Mouse (Mus musculus) stomach, postnatal 0 days (tissue): ENCODE results near the gene Rmnd5a. TPM values are rescaled to one million over a fixed set of nuclear protein-coding genes. Genes with fewer than 3 reads are reported as not detected.
"Not testable (repeated sequence)": the region's sequence is repeated elsewhere in the genome, so short reads cannot be mapped to it uniquely, and the experiment has no call there.

Source experiments
- ATAC-seq: fragments of 200-750 bp; cut with Nextera tagmentation; 2 replicates; pipeline ENCODE4 v1.8.0; 2017; ENCODE audit not compliant: low FRiP score, low TSS enrichment
- DNase-seq: peaks from one replicate; pipeline ENCODE4 v3.0.0-alpha.2; 2016; ENCODE audit warnings: low spot score
- H3K27ac ChIP-seq: fragments of 300-500 bp; sonication (generic); replicated peaks from 2 replicates; pipeline ENCODE4 v1.5.1; 2014; ENCODE audit warnings: mild to moderate bottlenecking, control low read depth
- H3K27me3 ChIP-seq: fragments of 300-500 bp; sonication (generic); 2 replicates; pipeline ENCODE4 v1.6.1; 2014; ENCODE audit warnings: low read length; ENCODE audit not compliant: control insufficient read depth, insufficient read depth
- H3K36me3 ChIP-seq: fragments of 300-500 bp; sonication (generic); 2 replicates; pipeline ENCODE4 v1.6.1; 2014; ENCODE audit warnings: low read length, mixed read lengths; ENCODE audit not compliant: control insufficient read depth, insufficient read depth
- H3K4me1 ChIP-seq: fragments of 300-500 bp; sonication (generic); replicated peaks from 2 replicates; pipeline ENCODE4 v1.6.1; 2014; ENCODE audit warnings: antibody characterized with exemption; ENCODE audit not compliant: control insufficient read depth, insufficient read depth
- H3K4me2 ChIP-seq: fragments of 300-500 bp; sonication (generic); replicated peaks from 2 replicates; pipeline ENCODE4 v1.6.1; 2014; ENCODE audit warnings: low read depth, mild to moderate bottlenecking, control low read depth, moderate library complexity
- H3K4me3 ChIP-seq: fragments of 300-500 bp; sonication (generic); 2 replicates; pipeline ENCODE4 v1.5.1; 2014; ENCODE audit warnings: low read depth, low read length, control low read depth
- H3K9ac ChIP-seq: fragments of 300-500 bp; sonication (generic); 2 replicates; pipeline ENCODE4 v1.6.1; 2014; ENCODE audit warnings: mild to moderate bottlenecking, low read length, control low read depth, mixed read lengths
- H3K9me3 ChIP-seq: fragments of 300-500 bp; sonication (generic); 2 replicates; pipeline ENCODE4 v1.6.1; 2016; ENCODE audit warnings: low read length; ENCODE audit not compliant: control insufficient read depth
- CTCF ChIP-seq: IDR thresholded peaks from 2 replicates; pipeline ENCODE4 v1.5.1; 2016; ENCODE audit warnings: antibody characterized with exemption, low read depth, mild to moderate bottlenecking, moderate library complexity
- EP300 ChIP-seq: optimal IDR thresholded peaks from 2 replicates; pipeline ENCODE3; 2016; ENCODE audit warnings: antibody characterized with exemption
- WGBS: fragments of 180-500 bp; shearing (Covaris S2); extraction: QIAGEN DNeasy Blood & Tissue Kit; methylation state at CpG from one replicate; pipeline ENCODE4 v1.1.7; 2014; 5-methylcytosine and 5-hydroxymethylcytosine counted together
- polyA plus RNA-seq: library from polyadenylated mRNA; unstranded; fragments of >200 nt; fragmentation: Nextera tagmentation; extraction: Ambion mirVana; gene quantifications from 2 replicates; pipeline ENCODE4 v1.2.1, GENCODE M21; 2015

Gene Rmnd5a
- polyA plus RNA-seq, 1 experiment from 2014 or later: 11.3 TPM

- DNase-seq: peak; percentile 18
- no peak overlapping the region for H3K4me3 ChIP-seq
- H3K9ac ChIP-seq: no peak overlapping the region
- TF ChIP-seq CTCF (no peak), EP300 (no peak)
- H3K4me2 ChIP-seq: no peak overlapping the region
- H3K27ac ChIP-seq: no peak overlapping the region
- ATAC-seq: peak; percentile 78
- H3K9me3 ChIP-seq: no peaks in the 10 kb centered on the region
- 70% methylated on average over 4 of the region's 4 CpGs for WGBS
- no peaks in the 10 kb centered on the region for H3K4me1 ChIP-seq
- H3K27me3 ChIP-seq: no peaks in the 10 kb centered on the region
- no peaks in the 10 kb centered on the region for H3K36me3 ChIP-seq
These were observed 31.5 kb upstream of the Rmnd5a start for GRCm38 (mm10) chr6:71471830-71472520.

- DNase-seq (no peak), ATAC-seq (no peak)
- Histone ChIP-seq H3K27ac (no peak overlapping the region), H3K4me1 (no peaks in the 10 kb centered on the region), H3K9ac (no peak overlapping the region), H3K4me3 (no peak overlapping the region), H3K9me3 (no peaks in the 10 kb centered on the region), H3K4me2 (no peak overlapping the region), H3K36me3 (no peaks in the 10 kb centered on the region), H3K27me3 (no peaks in the 10 kb centered on the region)
- TF ChIP-seq EP300 (no peak), CTCF (no peak)
- 19% methylated on average over 3 of the region's 3 CpGs for WGBS
These were observed 28.9 kb upstream of the Rmnd5a start for GRCm38 (mm10) chr6:71469291-71469690.

- Histone ChIP-seq H3K9me3 (no peaks in the 10 kb centered on the region), H3K9ac (no peak overlapping the region), H3K27ac (no peak overlapping the region), H3K4me3 (no peak overlapping the region), H3K4me2 (no peak overlapping the region), H3K27me3 (no peaks in the 10 kb centered on the region), H3K4me1 (no peaks in the 10 kb centered on the region), H3K36me3 (no peaks in the 10 kb centered on the region)
- ATAC-seq (no peak), DNase-seq (no peak)
- 89% methylated on average over 4 of the region's 4 CpGs for WGBS
- TF ChIP-seq CTCF: no peak
These were observed 27.3 kb upstream of the Rmnd5a start for GRCm38 (mm10) chr6:71467766-71468165.

GRCm38 (mm10) chr6:71465146-71465545 is 24.7 kb upstream of the Rmnd5a start:
- 81% methylated on average over 3 of the region's 3 CpGs for WGBS
- H3K36me3 ChIP-seq: no peaks in the 10 kb centered on the region
- no peak overlapping the region for H3K27ac ChIP-seq
- no peaks in the 10 kb centered on the region for H3K4me1 ChIP-seq
- TF ChIP-seq CTCF: no peak
- TF ChIP-seq EP300: no peak
- no peaks in the 10 kb centered on the region for H3K9me3 ChIP-seq
- no peak overlapping the region for H3K4me3 ChIP-seq
- H3K27me3 ChIP-seq: no peaks in the 10 kb centered on the region
- no peak overlapping the region for H3K9ac ChIP-seq
- DNase-seq: no peak
- no peak for ATAC-seq
- no peak overlapping the region for H3K4me2 ChIP-seq

GRCm38 (mm10) chr6:71457956-71458608 is 17.6 kb upstream of the Rmnd5a start:
- H3K36me3 ChIP-seq: no peaks in the 10 kb centered on the region
- H3K27me3 ChIP-seq: no peaks in the 10 kb centered on the region
- H3K4me1 ChIP-seq: no peaks in the 10 kb centered on the region
- no peak for TF ChIP-seq EP300
- TF ChIP-seq CTCF: no peak
- no peak overlapping the region for H3K4me3 ChIP-seq
- H3K4me2 ChIP-seq: no peak overlapping the region
- ATAC-seq: no peak
- no peak overlapping the region for H3K9ac ChIP-seq
- H3K27ac ChIP-seq: no peak overlapping the region
- DNase-seq: no peak
- H3K9me3 ChIP-seq: no peaks in the 10 kb centered on the region
- 58% methylated on average over 8 of the region's 8 CpGs for WGBS

GRCm38 (mm10) chr6:71453983-71454739 is 13.7 kb upstream of the Rmnd5a start:
- H3K9me3 ChIP-seq, DNase-seq, H3K27me3 ChIP-seq, ATAC-seq, H3K4me3 ChIP-seq, H3K27ac ChIP-seq, H3K4me1 ChIP-seq, H3K9ac ChIP-seq, H3K36me3 ChIP-seq, H3K4me2 ChIP-seq: not testable (repeated sequence)
